Mouse (Mus musculus) olfactory bulb, adult 2 months (tissue): Measurements from ENCODE around the gene Ankrd33b.

ENCODE experiments used
- CTCF ChIP-seq: fragments of 200-500 bp; IDR thresholded peaks from 2 replicates; pipeline ENCODE4 v1.5.1; 2012; ENCODE audit warnings: low read depth, mild to moderate bottlenecking, low read length, moderate library complexity; ENCODE audit not compliant: insufficient read depth
- POLR2A ChIP-seq: fragments of 200-500 bp; IDR thresholded peaks from 2 replicates; pipeline ENCODE4 v1.6.1; 2012; ENCODE audit warnings: mild to moderate bottlenecking, low read depth, low read length, moderate library complexity; ENCODE audit not compliant: insufficient read depth

- TF ChIP-seq CTCF (no peak), POLR2A (no peak)
Measured at GRCm38 (mm10) chr15:31245934-31246333, 121.6 kb downstream of the Ankrd33b start.
